Mouse (Mus musculus) lung, adult 2 months (tissue): ENCODE results near the gene Btd.

ENCODE experiments used
- CTCF ChIP-seq: fragments of 200-500 bp; IDR thresholded peaks from 2 replicates; pipeline ENCODE4 v1.5.1; 2011; ENCODE audit warnings: mild to moderate bottlenecking, low read length, control low read depth; ENCODE audit not compliant: insufficient read depth
- POLR2A ChIP-seq: fragments of 200-500 bp; IDR thresholded peaks from 2 replicates; pipeline ENCODE4 v1.6.1; 2011; ENCODE audit warnings: low read depth, mild to moderate bottlenecking, control low read depth, low read length, borderline replicate concordance; ENCODE audit errors: extremely low read depth

DNA sequence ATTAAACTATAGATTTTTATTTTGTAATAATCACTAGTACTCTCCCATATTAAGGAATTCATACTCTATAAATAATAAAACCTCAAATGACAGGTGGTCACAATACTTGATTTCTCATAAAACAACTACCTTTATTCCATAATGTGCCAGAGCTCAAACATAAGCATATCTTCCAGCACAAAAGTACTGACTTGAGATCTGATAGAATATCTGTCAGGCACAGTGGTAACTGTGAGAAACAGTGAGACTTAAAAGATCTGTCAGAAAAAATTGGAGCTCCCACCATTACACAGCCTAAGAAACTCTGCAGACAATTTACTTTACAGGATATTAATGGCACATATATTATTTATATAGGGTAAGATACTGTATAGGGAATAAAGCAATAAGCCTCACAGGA, 74.8 kb downstream of the Btd start:
- TF ChIP-seq POLR2A: no peak
- no peak for TF ChIP-seq CTCF
